Mouse (Mus musculus): ENCODE data around the gene Ccnyl1.

Gene Ccnyl1

GRCm38 (mm10) chr1:64695156-64695555, 4.9 kb downstream of the Ccnyl1 start:
- in situ Hi-C loops (cut with MboI, MseI) = loop anchor here in 1 of 2 experiments (10.0 kb wide), 1 partner anchor 480 kb away; no protein-coding TSS in a partner anchor

- in situ Hi-C loops (cut with MboI, MseI) = loop anchor here (10.0 to 25.0 kb wide), 2 partner anchors 283 to 939 kb away; partner anchors contain the start of gene 4933402D24Rik (in 1 of the 2)
Observed at GRCm38 (mm10) chr1:64701780-64702179, 11.5 kb downstream of the Ccnyl1 start.

- in situ Hi-C loops (cut with MboI, MseI) = loop anchor here (5.0 to 25.0 kb wide), 4 partner anchors 83 to 943 kb away; partner anchors contain the start of genes 4933402D24Rik (in 1 of the 2) and Mettl21a (in 1 of the 2)
Observed at GRCm38 (mm10) chr1:64705230-64705629, 15.0 kb downstream of the Ccnyl1 start.

DNA sequence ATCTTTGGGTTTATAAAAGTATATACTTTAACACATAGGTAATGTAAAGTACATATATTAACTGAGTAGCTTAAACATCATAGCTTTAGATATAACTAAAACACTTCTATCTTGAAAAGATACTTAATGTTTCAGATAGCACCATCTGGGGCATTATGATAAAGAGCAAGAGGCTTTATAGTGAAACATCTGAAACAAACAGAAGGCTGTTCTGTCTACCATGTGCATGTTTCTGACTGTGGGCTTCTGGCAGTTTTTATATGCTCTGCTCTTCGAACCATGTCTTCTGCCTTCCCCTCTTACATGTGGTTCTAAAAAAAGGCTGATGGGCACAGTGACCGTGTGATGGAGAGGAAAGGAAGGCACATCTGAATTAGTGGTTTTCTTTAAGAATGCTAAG, 16.4 kb downstream of the Ccnyl1 start:
- in situ Hi-C loops (cut with MboI, MseI) = loop anchor here (5.0 to 25.0 kb wide), 4 partner anchors 84 to 944 kb away; partner anchors contain the start of genes 4933402D24Rik (in 1 of the 2) and Mettl21a (in 1 of the 2)

DNA sequence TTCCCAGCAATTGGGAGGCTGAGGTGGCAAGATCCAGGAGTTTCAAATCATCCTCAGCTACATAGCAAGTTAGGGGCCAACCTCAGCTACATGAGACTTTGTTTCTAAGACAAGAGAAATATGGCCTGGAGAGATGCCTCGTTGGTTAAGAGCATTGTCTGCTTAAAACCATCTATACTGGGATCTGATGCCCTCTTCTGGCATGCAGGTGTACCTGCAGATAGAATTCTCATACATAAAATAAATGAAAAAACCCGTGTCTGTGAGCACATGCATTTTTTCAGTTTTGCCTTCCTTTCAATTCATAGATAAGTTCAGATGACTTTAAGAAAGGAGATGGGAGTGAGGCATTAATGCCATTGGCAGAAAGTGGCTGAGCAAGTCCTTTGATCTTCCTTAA, 19.6 kb downstream of the Ccnyl1 start:
- in situ Hi-C loops (cut with MboI, MseI) = loop anchor here (5.0 to 25.0 kb wide), 4 partner anchors 88 to 948 kb away; partner anchors contain the start of genes 4933402D24Rik (in 1 of the 2) and Mettl21a (in 1 of the 2)

GRCm38 (mm10) chr1:64712006-64712760, 21.9 kb downstream of the Ccnyl1 start:
- in situ Hi-C loops (cut with MboI, MseI) = loop anchor here in 1 of 2 experiments (25.0 kb wide), 1 partner anchor 950 kb away; the partner anchor contains the start of gene 4933402D24Rik

GRCm38 (mm10) chr1:64715458-64715857, 25.2 kb downstream of the Ccnyl1 start:
- in situ Hi-C loops (cut with MboI, MseI) = loop anchor here in 1 of 2 experiments (5.0 to 25.0 kb wide), 2 partner anchors 953 to 1058 kb away; partner anchors contain the start of gene 4933402D24Rik

DNA sequence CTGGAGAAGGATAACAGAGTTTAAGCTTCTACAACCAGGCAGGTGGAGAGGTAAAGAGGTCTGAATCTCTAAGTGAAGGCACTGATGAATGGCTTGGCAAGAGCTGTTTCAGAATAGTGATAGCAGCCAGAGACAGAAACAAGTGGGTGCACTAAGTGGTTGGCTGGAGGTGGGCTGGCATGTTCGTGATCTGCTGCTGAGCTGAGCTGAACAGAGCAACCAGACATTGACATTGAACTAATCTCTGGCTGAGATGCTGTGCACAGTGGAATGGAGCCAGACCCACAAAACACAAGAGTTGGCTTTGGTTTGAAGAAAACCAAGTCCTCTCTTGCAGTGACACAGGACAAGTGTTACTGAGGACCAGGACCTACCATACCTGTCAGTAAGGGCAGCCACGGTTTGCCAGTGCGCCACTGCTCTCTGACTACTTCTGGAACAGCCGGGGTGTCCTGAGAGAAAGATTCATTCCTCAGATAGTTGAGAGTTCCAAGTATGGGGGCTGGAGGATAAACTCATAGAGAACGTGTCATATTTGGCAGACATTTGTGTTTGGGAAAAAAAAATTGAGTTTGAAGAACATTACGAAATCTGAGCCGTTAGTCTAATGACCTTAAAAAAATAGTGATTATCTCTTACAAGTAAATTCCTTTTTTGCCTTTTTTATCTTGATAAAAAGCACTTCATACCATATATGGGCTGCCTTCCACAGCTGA, 26.5 kb downstream of the Ccnyl1 start:
- in situ Hi-C loops (cut with MboI, MseI) = loop anchor here in 1 of 2 experiments (5.0 to 25.0 kb wide), 2 partner anchors 954 to 1059 kb away; partner anchors contain the start of gene 4933402D24Rik

- in situ Hi-C loops (cut with MboI, MseI) = loop anchor here in 1 of 2 experiments (5.0 to 25.0 kb wide), 2 partner anchors 955 to 1060 kb away; partner anchors contain the start of gene 4933402D24Rik
Observed at GRCm38 (mm10) chr1:64717504-64717903, 27.2 kb downstream of the Ccnyl1 start.

GRCm38 (mm10) chr1:64721034-64721587, 30.9 kb downstream of the Ccnyl1 start:
- in situ Hi-C loops (cut with MboI, MseI) = loop anchor here in 1 of 2 experiments (25.0 kb wide), 1 partner anchor 959 kb away; the partner anchor contains the start of gene 4933402D24Rik

DNA sequence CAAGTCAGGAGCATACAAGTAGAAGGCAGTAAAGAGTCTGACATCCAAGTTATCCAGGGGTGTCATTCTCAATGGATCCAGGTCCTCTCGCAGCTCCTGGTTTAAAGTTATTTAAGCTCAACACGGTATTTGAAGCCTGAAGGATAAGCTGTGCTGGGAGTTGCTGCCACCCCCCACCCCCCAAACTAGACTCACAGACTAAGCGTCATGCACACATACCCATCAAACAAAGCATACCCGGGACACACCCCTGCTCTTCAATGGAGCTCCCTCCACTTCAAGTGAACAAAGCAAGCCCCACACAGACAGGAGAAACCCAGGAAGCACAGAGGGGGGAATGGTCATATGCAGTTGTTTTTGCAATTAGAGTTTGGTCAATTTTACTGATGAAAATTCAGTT, 39.8 kb downstream of the Ccnyl1 start:
- in situ Hi-C loops (cut with MboI, MseI) = loop anchor here in 1 of 2 experiments (25.0 kb wide), 1 partner anchor 257 kb away; no protein-coding TSS in a partner anchor

- in situ Hi-C loops (cut with MboI, MseI) = loop anchor here in 1 of 2 experiments (25.0 kb wide), 1 partner anchor 256 kb away; no protein-coding TSS in a partner anchor
Observed at GRCm38 (mm10) chr1:64731341-64732020, 41.2 kb downstream of the Ccnyl1 start.

GRCm38 (mm10) chr1:64732161-64732560, 41.9 kb downstream of the Ccnyl1 start:
- in situ Hi-C loops (cut with MboI, MseI) = loop anchor here in 1 of 2 experiments (25.0 kb wide), 1 partner anchor 255 kb away; no protein-coding TSS in a partner anchor

- in situ Hi-C loops (cut with MboI, MseI) = loop anchor here in 1 of 2 experiments (25.0 kb wide), 1 partner anchor 255 kb away; no protein-coding TSS in a partner anchor
Observed at GRCm38 (mm10) chr1:64732637-64733200, 42.5 kb downstream of the Ccnyl1 start.

DNA sequence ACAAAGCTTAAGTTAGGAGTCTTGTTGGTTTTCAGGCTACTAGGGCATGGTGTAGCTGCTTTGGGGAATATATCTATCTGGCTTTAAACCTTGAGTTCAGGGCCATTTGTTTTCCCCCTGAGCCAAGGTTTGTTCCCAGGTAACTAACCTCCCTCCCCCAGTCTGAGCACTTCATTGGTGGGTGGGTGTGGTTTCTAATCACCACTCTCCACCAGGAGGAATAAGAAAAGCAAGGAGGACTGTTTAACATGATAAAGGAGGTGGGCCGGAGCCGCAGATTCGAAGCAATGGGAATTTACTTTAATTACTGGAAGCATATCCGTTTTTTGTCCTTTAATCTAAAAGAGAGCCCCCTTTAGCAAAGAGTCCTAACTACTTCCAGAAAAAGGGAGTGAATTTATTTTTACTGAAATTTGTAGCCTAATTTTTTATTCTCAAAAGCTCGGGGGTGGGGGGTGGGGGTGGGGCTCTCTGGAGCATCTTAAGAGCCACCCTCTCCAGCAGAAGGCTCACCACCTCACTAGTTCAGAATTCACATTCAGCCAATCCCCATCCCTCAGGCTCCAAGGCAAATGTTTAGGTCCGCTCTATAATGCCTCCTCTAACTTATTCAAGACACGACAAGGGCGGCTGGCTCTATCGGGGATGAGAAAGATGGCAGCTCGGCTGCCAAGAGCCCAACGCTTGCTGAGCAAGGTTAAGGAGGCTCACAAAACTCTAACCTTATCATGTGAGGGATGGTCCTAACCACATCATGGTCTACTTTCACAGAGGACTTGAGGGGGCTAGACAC, 43.4 kb downstream of the Ccnyl1 start:
- in situ Hi-C loops (cut with MboI, MseI) = loop anchor here in 1 of 2 experiments (25.0 kb wide), 1 partner anchor 254 kb away; no protein-coding TSS in a partner anchor

GRCm38 (mm10) chr1:64734771-64735750, 44.8 kb downstream of the Ccnyl1 start:
- in situ Hi-C loops (cut with MboI, MseI) = loop anchor here in 1 of 2 experiments (25.0 kb wide), 1 partner anchor 252 kb away; no protein-coding TSS in a partner anchor
